Mouse (Mus musculus): ENCODE data around the gene Psg29. TPM values are rescaled to one million over a fixed set of nuclear protein-coding genes. Genes with fewer than 3 reads are reported as not detected.

Psg29 gene
- not detected for total RNA-seq (2018; cell fraction: chromatin; rRNA removed)
- not detected for total RNA-seq (2018; cell fraction: cytosol; rRNA removed)
- not detected for total RNA-seq (2018; cell fraction: nucleus; rRNA removed)
- not detected in 3 replicates for polyA plus RNA-seq (2018)

- no peaks in the 10 kb centered on the region for H3K36me3 ChIP-seq (ENCODE audit: inconsistent target)
- no peak within 1 kb of the TSS for H3K4me3 ChIP-seq (ENCODE audit: inconsistent target)
- no peaks in the 10 kb centered on the region for H3K79me2 ChIP-seq (ENCODE audit: inconsistent target)
- H3K27ac ChIP-seq = no peak within 1 kb of the TSS
Measured at GRCm38 (mm10) chr7:17203177-17203576, at the start of gene Psg29. Gene Psg29 (plus strand): TSS chr7:17203477.

GRCm38 (mm10) chr7:17155634-17156033 lies 47.6 kb upstream of the Psg29 start:
- Histone ChIP-seq H3K27ac (no peak overlapping the region), H3K4me3 (ENCODE audit: inconsistent target) (no peak overlapping the region), H3K36me3 (ENCODE audit: inconsistent target) (no peaks in the 10 kb centered on the region), H3K79me2 (ENCODE audit: inconsistent target) (no peaks in the 10 kb centered on the region)
- WGBS (ENCODE audit: missing documents) = 31% methylated on average over 2 of the region's 2 CpGs

GRCm38 (mm10) chr7:17156885-17157677 lies 46.2 kb upstream of the Psg29 start:
- H3K79me2 ChIP-seq (ENCODE audit: inconsistent target) = no peaks in the 10 kb centered on the region
- H3K27ac ChIP-seq = no peak overlapping the region
- 50% methylated on average over 3 of the region's 3 CpGs for WGBS (ENCODE audit: missing documents)
- H3K4me3 ChIP-seq (ENCODE audit: inconsistent target) = no peak overlapping the region
- H3K36me3 ChIP-seq (ENCODE audit: inconsistent target) = no peaks in the 10 kb centered on the region

- 83% methylated on average over 7 of the region's 7 CpGs for WGBS (ENCODE audit: missing documents)
- Histone ChIP-seq H3K4me3 (ENCODE audit: inconsistent target) (no peak overlapping the region), H3K79me2 (ENCODE audit: inconsistent target) (no peaks in the 10 kb centered on the region), H3K27ac (no peak overlapping the region), H3K36me3 (ENCODE audit: inconsistent target) (no peaks in the 10 kb centered on the region)
Measured at GRCm38 (mm10) chr7:17159011-17159410, 44.3 kb upstream of the Psg29 start.

- WGBS (ENCODE audit: missing documents) = 53% methylated on average over 4 of the region's 4 CpGs
Measured at GRCm38 (mm10) chr7:17171827-17172226, 31.4 kb upstream of the Psg29 start.

GRCm38 (mm10) chr7:17205530-17206184 lies 2.4 kb downstream of the Psg29 start:
- Histone ChIP-seq H3K4me3 (ENCODE audit: inconsistent target) (no peak overlapping the region), H3K79me2 (ENCODE audit: inconsistent target) (no peaks in the 10 kb centered on the region), H3K36me3 (ENCODE audit: inconsistent target) (no peaks in the 10 kb centered on the region), H3K27ac (no peak overlapping the region)
- WGBS (ENCODE audit: missing documents) = 77% methylated on average over 3 of the region's 3 CpGs

More at GRCm38 (mm10) chr7:17171827-17172226, 31.4 kb upstream of the Psg29 start:
- Histone ChIP-seq H3K4me3 (ENCODE audit: inconsistent target) (no peak overlapping the region), H3K27ac (no peak overlapping the region), H3K79me2 (ENCODE audit: inconsistent target) (no peaks in the 10 kb centered on the region), H3K36me3 (ENCODE audit: inconsistent target) (no peaks in the 10 kb centered on the region)

Other genes starting within 250 kb of the Psg29 start
- not detected in 3 replicates for gene Pnmal1, start 243.8 kb upstream of the Psg29 start, polyA plus RNA-seq (2018)
- not detected in 3 replicates for gene Gm42372, start 220.4 kb upstream of the Psg29 start, polyA plus RNA-seq (2018)
- gene Ccdc8, start 210.8 kb upstream of the Psg29 start, polyA plus RNA-seq (2018) = 0.03 TPM in 1 of 3 replicates, not detected in the others
- gene Ppp5c, start 175.6 kb upstream of the Psg29 start, polyA plus RNA-seq (2018) = 49.0 to 68.9 TPM (median 61.2 TPM) in 3 replicates
- gene Hif3a, start 141.1 kb upstream of the Psg29 start, polyA plus RNA-seq (2018) = not detected in 3 replicates
- not detected in 3 replicates for gene Psg16, start 129.4 kb upstream of the Psg29 start, polyA plus RNA-seq (2018)
- not detected in 3 replicates for gene Ceacam3, start 53.2 kb upstream of the Psg29 start, polyA plus RNA-seq (2018)

Data from macrophage (primary cell).